Mouse (Mus musculus): ENCODE measurements around the gene Olfr1120.

DNA sequence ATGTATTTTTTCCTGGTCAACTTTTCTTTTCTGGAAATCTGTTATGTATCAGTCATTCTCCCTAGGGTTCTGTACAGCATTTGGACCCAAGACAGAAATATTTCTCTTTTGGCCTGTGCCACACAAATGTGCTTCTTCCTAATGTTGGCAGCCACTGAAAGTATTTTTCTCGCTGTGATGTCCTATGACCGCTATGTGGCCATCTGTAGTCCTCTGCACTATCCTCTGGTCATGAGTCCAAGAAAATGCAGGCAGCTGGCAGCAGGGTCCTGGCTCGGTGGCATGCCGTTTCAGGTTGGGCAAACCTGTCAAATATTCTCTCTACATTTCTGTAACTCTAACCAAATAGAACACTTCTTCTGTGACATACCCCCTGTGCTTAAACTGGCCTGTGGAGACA, 17.1 kb downstream of the Olfr1120 start:
- TF ChIP-seq CTCF (IDR thresholded peaks at IDR 0.05; ENCODE audit: low read depth, low read length), result no peak
- no peak for TF ChIP-seq GATA1 (IDR thresholded peaks at IDR 0.05; ENCODE audit: borderline replicate concordance, low read length)

Measured in G1E (cell line).